Mouse (Mus musculus): ENCODE measurements around the gene Samsn1.

DNA sequence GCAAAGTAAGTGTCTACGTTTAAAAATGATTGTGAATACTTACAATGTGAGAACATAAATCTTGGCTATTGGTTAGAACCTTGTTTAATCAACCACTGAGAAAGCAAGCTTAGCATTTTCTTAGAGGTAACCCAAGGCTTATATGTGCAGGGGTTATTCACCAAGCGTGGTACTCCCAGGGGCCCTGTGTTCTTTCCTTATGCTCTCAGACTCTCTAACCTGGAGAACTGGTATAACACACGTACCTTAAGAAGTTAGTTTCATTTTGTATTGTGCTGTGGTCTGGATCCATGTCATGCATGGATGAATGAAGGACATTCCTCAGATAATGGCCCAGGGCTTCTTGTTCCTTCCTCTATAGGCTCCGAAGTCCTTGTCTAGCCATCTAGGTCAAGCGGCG is 173.0 kb downstream of the Samsn1 start:
- TF ChIP-seq CTCF (IDR thresholded peaks at IDR 0.05; ENCODE audit: low read depth) (no peak), EP300 (IDR thresholded peaks at IDR 0.05; ENCODE audit: low read depth) (no peak)

Measured in heart, postnatal 0 days (tissue).